Mouse (Mus musculus) heart, postnatal 14 days (tissue): ENCODE results near the gene Clk3. TPM values are rescaled to one million over a fixed set of nuclear protein-coding genes. Genes with fewer than 3 reads are reported as not detected.
A peak's percentile ranks its signal among the peaks of the same experiment; 100 is the strongest.
"Not testable (repeated sequence)": the region's sequence is repeated elsewhere in the genome, so short reads cannot be mapped to it uniquely, and the experiment has no call there.

Experiments
- DNase-seq, 2 experiments: peaks; one replicate each; pipeline ENCODE4 v3.0.0; 2021 to 2022
- intact Hi-C: fragments of 180-260 bp; cut with DNase I; formaldehyde crosslinking; loops from one replicate; pipeline ENCODE4 v1.15.1; 2025
- total RNA-seq, 2 experiments: library from RNA; stranded (reverse); gene quantifications; 2 replicates each; pipeline ENCODE4 v1.2.3; 2021

The Clk3 gene
- total RNA-seq, 2 experiments from 2014 or later = 32.7 to 40.8 TPM

DNA sequence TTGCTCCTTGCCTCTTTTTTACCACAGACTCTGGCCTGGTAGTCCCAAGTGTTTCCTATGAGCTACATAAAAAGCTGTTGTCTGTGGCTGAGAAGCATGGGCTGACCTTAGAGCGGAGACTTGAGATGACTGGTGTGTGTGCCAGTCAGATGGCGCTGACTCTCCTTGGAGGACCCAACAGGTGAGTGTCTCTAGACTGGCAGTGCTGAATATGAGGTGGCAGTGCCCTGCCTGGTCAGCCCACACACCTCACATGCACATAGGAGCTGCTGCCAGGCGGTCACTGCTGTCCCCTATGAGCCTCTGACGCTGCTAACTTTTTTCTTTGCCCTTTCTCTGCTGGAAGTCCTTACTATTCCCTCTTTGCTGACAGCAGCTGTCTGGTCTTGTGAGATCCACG, 25.8 kb downstream of the Clk3 start:
- intact Hi-C loops = loop anchor here (5.0 kb wide), 1 partner anchor 33 kb away; the partner anchor contains the start of gene Edc3
- DNase-seq = no peak

DNA sequence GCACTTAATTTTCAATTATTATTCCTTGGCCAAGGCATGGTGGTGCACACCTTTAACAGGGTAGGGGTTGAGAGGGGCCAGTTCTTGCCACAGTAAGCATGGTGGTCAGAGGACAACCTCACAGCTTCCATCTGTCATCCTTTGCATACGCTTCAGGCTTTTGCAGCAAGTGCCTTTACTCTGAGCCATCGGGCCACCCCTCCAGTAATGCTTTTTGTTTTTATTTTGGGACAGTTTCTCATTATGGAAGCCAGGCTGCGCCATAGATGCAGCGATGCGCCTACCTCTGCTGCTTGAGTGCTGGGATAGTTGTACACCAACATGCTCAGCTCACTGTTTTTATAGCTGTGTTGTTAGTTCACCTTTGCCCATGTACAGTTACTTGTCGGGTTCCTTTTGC, 32.1 kb downstream of the Clk3 start:
- intact Hi-C loops = no loop called here

DNA sequence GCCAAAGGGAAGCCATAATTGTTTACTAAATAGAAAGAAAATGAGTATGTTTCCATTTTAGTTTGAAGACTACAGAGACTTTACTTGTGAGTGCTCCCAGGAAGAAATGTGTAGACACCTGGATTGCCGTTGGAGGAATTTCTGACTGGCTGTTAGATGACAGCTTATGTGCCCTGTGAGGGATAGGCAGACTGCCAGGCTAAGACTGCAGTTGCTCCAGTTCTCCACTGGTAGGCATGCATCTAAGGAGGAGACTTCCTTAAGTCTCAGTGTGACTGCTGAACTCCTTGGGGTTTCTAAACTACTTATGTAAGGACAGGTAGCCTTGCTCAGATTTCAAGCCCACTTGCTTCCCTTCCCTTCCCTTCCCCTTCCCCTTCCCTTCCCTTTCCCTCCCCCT, 37.3 kb downstream of the Clk3 start:
- intact Hi-C loops = no loop called here
- no peak for DNase-seq

More for the DNA sequence above, 32.1 kb downstream of the Clk3 start:
- DNase-seq = no peak

DNA sequence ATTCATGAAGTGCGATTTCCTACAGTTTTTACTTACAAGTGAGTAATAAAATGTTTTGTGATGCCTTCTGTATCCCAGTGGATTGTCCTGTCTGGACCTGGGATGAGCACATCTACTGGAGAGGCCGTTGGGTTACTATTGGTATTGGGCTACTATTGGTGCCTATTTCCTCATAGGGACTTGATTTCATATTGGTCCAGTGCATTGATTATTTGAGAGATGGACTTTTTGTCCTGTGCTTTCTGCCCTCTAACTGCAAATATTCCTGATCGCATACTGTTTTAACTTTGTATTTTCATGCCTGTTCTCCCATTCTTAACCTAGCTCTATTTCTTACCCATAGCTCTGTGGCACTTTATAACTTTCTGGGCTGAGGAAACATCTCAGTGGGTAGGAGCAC, 41.0 kb downstream of the Clk3 start:
- intact Hi-C loops = no loop called here
- no peak for DNase-seq

DNA sequence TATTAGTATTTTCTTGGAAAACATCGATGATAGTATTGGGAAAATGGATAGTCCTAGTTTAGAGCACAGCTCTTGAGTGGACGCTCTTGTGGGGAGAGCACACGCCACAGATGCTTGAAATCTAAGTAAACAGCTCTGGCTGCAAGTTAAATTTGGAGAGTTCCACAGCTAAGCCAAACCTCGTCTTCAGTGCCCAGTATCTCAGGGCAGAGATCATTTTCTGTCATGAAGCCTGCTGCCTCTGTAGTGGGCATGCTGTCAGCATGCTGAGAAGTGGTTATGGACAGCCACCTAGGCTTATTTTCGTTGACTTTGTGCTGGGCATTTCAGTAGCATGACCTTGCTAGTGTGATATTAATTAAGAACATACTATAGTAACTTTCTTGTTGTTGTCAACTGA, 41.9 kb downstream of the Clk3 start:
- no peak for DNase-seq
- intact Hi-C loops = no loop called here

DNA sequence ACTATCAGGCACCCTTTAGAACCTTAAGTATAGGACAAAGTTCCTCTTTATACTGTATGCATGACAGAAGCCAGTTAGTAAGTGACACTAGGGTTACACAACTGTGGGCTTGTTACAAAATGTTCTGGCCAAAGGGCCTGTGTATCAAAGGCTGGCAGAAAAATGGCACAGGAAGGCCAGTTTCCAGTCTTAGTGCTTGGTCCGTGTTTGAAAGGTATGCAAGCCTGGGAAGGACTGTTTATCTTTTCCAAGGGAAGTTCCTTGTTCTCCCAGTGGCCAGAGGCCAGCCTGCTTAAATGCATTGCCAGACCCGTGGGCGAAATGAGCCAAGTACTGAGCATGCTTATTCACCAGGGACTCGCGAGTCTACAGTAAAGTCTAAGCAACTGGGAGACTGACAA, 42.3 kb downstream of the Clk3 start:
- DNase-seq = peak; percentile 80
- intact Hi-C loops = no loop called here

DNA sequence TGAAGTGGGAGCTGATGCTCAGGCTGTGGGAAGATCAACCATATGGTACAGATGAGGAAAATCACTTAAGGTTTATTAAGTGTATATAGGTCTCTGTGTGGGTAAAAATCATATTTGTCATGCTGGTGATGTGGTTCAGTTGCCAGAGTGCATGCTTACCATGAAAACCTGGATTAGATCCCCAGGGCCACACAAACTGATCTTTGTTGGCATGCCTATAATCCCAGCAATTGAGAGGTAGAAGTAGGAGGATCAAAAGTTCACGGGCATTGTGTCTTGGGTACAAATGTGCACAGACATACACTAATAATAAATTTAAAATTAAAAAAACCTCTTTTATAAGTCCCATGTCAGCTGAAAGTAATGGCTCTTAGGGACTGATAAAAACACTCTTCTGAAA, 43.3 kb downstream of the Clk3 start:
- intact Hi-C loops = no loop called here

DNA sequence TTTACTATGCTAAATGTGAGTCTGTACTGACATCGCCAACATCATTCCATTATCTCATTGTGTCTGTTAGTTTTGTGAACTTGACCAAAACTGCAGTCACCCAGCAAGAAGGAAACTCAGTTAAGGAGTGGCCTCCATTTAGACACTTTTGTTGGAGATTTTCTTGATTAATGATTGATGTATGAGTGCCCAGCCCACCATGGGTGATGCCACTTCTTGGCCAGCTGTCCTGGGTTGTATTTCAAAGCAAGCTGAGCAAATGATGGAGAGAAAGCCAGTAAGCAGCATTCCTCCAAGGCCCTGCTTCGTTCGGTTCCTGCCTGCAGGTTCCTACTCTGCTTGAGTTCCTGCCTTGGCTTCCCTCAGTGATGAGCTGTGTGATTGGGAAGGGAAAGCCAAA, 44.9 kb downstream of the Clk3 start:
- no peak for DNase-seq
- intact Hi-C loops = no loop called here

More for the DNA sequence above, 43.3 kb downstream of the Clk3 start:
- no peak for DNase-seq

DNA sequence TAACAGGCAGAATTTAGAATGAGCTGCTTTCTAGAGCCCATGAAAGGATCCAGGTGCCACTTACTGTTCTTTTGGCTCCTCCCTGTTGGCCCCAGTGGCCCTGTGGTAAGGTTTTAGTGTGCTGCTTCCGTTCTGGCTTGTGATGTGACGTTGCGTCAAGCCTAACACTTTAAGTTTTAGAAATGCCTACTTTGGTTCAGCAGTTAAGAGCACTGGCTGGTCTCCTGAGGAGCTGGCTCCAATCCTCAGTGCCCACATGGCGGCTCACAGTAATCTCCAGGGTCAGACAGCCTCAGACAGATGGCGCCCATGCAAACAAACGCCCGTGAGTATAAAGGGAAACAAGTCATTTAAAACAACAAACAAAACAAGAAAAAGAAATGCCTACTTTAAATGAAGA, 47.3 kb downstream of the Clk3 start:
- intact Hi-C loops = no loop called here
- no peak for DNase-seq

DNA sequence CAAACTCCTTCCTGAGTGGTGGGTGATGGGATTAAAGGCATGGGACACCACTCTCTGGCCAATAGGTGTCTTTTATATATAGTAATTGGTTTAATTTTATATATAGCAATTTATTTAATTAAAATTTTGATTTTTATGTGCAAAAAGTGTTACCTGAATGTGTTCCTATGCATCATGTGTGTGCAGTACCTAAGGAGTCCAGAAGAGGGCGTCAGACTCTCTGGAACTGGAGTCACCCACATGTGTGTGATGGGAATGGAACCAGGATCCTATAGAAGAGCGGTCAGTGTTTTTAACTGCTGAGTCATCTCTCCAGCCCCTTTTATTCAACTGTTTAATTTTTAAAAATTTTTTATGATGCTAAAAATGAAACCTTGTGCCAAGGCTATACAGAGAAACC, 53.5 kb downstream of the Clk3 start:
- intact Hi-C loops = no loop called here
- no peak for DNase-seq

DNA sequence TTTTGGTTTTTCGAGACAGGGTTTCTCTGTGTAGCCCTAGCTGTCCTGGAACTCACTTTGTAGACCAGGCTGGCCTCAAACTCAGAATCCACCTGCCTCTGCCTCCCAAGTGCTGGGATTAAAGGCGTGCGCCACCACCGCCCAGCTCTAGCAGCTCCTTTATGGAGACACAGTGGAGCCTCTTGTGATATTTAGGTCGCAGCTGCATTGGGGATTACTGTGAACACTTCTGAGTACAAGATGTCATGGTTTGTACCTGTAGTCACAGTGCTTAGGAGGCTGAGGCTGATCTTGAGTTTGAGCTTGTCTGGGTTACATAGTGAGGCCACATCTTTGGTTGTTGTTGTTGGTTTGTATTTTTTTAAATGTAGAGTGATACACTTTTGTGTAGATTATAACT, 55.4 kb downstream of the Clk3 start:
- DNase-seq, intact Hi-C loops: not testable (repeated sequence)

DNA sequence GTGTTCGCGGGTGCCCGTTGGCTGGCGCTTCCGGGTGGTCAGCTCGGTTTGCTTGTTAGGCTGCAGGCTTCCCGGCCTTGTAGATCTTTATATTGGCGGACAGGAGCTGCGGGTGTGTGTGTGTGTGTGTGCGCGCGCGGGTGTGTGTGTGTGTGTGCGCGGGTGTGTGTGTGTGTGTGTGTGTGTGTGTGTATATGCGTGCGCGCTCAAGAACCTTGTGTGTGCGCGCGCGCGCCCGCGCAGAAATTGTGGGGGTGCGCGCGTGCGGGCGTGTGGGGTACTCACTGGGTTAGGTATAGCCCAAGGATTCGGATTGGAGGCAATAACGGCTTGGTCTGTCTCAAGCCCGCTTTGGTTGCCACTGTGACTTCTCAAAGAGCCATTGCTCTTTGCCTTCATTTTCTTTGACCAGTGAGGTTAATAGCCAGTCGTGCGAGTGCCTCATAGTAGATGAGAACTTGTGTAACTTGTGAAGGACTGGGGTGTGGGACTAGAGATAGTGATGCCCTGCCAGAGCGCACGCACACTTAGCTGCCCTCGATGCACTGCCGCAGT, 56.9 kb downstream of the Clk3 start:
- intact Hi-C loops = loop anchor here (5.0 kb wide), 1 partner anchor 34 kb away; no protein-coding TSS in a partner anchor
- peak; percentile 49 to 53 for DNase-seq

DNA sequence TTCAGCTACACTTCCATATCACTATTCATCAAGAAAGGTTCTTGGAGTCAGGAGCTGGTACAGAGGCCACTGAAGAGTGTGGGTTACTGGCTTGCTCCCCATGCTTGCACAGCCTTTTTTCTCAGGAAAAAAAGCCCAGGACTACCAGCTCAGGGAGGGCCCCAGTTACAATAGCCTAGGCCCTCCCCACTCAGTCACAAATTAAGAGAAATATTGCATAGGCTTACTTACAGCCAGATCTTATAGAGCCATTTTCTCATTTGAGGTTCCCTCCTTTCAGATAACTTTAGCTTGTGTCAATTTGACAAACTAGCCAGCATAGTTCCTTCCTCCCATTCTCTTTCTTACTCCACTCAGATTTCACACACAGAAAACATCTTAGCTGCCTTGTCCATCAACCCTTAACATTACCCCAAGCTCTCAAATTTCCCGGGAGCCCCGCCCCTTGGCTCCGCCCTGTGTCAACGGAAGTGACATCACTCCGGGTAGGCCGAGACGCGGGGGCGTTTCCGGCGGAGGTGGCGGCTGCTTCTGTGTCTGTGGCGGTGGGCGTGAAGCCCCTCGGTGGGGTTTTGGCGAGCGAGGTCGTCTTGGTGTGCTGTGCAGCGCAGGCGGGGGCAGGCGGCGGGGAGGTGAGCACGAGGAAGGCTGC, 57.5 kb downstream of the Clk3 start, which contains the start of gene Edc3:
Gene Edc3 (plus strand): TSS at position 473 of the 652 bp plus-strand sequence.
- intact Hi-C loops = loop anchor here (5.0 kb wide), 1 partner anchor 34 kb away; no protein-coding TSS in a partner anchor
- peak; percentile 88 to 95 for DNase-seq

DNA sequence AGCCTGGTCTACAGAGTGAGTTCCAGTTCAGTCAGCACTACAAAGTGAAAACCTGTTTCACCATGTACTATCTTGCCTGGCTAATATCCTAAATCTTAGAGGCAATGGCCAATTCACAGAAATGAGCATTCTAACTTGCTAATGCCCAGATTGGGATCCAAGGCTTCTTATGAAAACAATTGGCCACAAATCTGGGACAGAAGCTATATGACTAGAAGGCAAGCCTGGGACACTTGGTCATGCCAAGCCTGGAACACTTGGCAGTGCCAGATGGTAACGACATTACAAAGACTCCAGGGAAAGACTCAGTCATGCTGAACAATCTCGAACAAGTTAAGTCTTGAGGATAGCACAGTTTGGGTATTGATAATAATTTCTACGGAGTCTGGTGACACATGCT, 59.2 kb downstream of the Clk3 start:
- DNase-seq = no peak
- intact Hi-C loops = loop anchor here (5.0 kb wide), 1 partner anchor 36 kb away; no protein-coding TSS in a partner anchor

Other genes with a start within 250 kb of the Clk3 start
- gene Cox5a, start 244.6 kb downstream of the Clk3 start, total RNA-seq = 1,000 to 10,000 TPM; 2,287 to 2,318 TPM
- 1 to 10 TPM; 5.0 to 5.9 TPM for gene Fam219b, start 228.3 kb downstream of the Clk3 start, total RNA-seq
- 100 to 1,000 TPM; 162 to 176 TPM for gene Mpi, start 213.1 kb downstream of the Clk3 start, total RNA-seq
- 10 to 100 TPM; 28.0 to 32.7 TPM for gene Scamp2, start 204.9 kb downstream of the Clk3 start, total RNA-seq
- 1 to 10 TPM; 8.9 to 9.1 TPM for gene Ulk3, start 176.4 kb downstream of the Clk3 start, total RNA-seq
- gene Cplx3, start 159.6 kb downstream of the Clk3 start, total RNA-seq = not detected
- not detected for gene Lman1l, start 145.1 kb downstream of the Clk3 start, total RNA-seq
- 10 to 100 TPM; 26.9 to 34.1 TPM for gene Csk, start 112.2 kb downstream of the Clk3 start, total RNA-seq
- gene Cyp1a2, start 82.2 kb downstream of the Clk3 start, total RNA-seq = not detected
- not detected for gene Cyp1a1, start 77.9 kb downstream of the Clk3 start, total RNA-seq
- 1 to 10 TPM; 6.6 to 7.4 TPM for gene Edc3, start 57.3 kb downstream of the Clk3 start, total RNA-seq
- gene Arid3b, start 70.9 kb upstream of the Clk3 start, total RNA-seq = 1 to 10 TPM; 3.6 to 4.5 TPM
- 10 to 100 TPM; 70.7 to 73.5 TPM for gene Ubl7, start 145.1 kb upstream of the Clk3 start, total RNA-seq
- 10 to 100 TPM; 38.9 to 43.7 TPM for gene Sema7a, start 174.3 kb upstream of the Clk3 start, total RNA-seq
- gene Cyp11a1, start 240.6 kb upstream of the Clk3 start, total RNA-seq = under 1 TPM; 0.17 to 0.63 TPM